Mouse (Mus musculus) embryo, embryonic 11.5 days (tissue): ENCODE measurements around the gene Mmp27.

Experiments
- DNase-seq: peaks from one replicate; pipeline ENCODE4 v3.0.0-alpha.2; 2012; ENCODE audit warnings: low read depth, low spot score

Gene Mmp27

GRCm38 (mm10) chr9:7571162-7571561 is at the start of gene Mmp27:
Gene Mmp27, plus strand, starts transcription at chr9:7571396.
- DNase-seq = no peak

- DNase-seq = no peak
Measured at GRCm38 (mm10) chr9:7526255-7526940, 44.8 kb upstream of the Mmp27 start.

GRCm38 (mm10) chr9:7542763-7543162 is 28.4 kb upstream of the Mmp27 start:
- DNase-seq = no peak

GRCm38 (mm10) chr9:7544923-7545457 is 26.2 kb upstream of the Mmp27 start:
- no peak for DNase-seq

GRCm38 (mm10) chr9:7545471-7545870 is 25.7 kb upstream of the Mmp27 start:
- peak; percentile 7 for DNase-seq

GRCm38 (mm10) chr9:7545920-7546319 is 25.3 kb upstream of the Mmp27 start:
- no peak for DNase-seq

GRCm38 (mm10) chr9:7551943-7552342 is 19.3 kb upstream of the Mmp27 start:
- DNase-seq = no peak

GRCm38 (mm10) chr9:7553536-7553935 is 17.7 kb upstream of the Mmp27 start:
- no peak for DNase-seq

- peak; percentile 3 for DNase-seq
Measured at GRCm38 (mm10) chr9:7554382-7554781, 16.8 kb upstream of the Mmp27 start.

GRCm38 (mm10) chr9:7558221-7559017 is 12.8 kb upstream of the Mmp27 start, which contains the start of gene Mmp8:
Gene Mmp8, plus strand, starts transcription at chr9:7558456.
- DNase-seq = no peak

- DNase-seq = no peak
Measured at GRCm38 (mm10) chr9:7560026-7560425, 11.2 kb upstream of the Mmp27 start.

GRCm38 (mm10) chr9:7567376-7567775 is 3.8 kb upstream of the Mmp27 start:
- no peak for DNase-seq

- no peak for DNase-seq
Measured at GRCm38 (mm10) chr9:7567923-7568322, 3.3 kb upstream of the Mmp27 start.

- no peak for DNase-seq
Measured at GRCm38 (mm10) chr9:7570485-7570884, 711 bp upstream of the Mmp27 start.

- no peak for DNase-seq
Measured at GRCm38 (mm10) chr9:7572188-7572587, 992 bp downstream of the Mmp27 start.

GRCm38 (mm10) chr9:7572663-7573308 is 1.6 kb downstream of the Mmp27 start:
- DNase-seq = no peak

GRCm38 (mm10) chr9:7575526-7575925 is 4.3 kb downstream of the Mmp27 start:
- DNase-seq = no peak

- no peak for DNase-seq
Measured at GRCm38 (mm10) chr9:7577371-7577770, 6.2 kb downstream of the Mmp27 start.

GRCm38 (mm10) chr9:7590063-7590462 is 18.9 kb downstream of the Mmp27 start:
- DNase-seq = no peak

- no peak for DNase-seq
Measured at GRCm38 (mm10) chr9:7593272-7593812, 22.1 kb downstream of the Mmp27 start.

- peak; percentile 69 for DNase-seq
Measured at GRCm38 (mm10) chr9:7594816-7595540, 23.8 kb downstream of the Mmp27 start.
